Mouse (Mus musculus) heart, postnatal 36 days (tissue): ENCODE data around the gene Vmn1r112. TPM values are rescaled to one million over a fixed set of nuclear protein-coding genes. Genes with fewer than 3 reads are reported as not detected.
"Not testable (repeated sequence)": the region's sequence is repeated elsewhere in the genome, so short reads cannot be mapped to it uniquely, and the experiment has no call there.

Experiments used
- DNase-seq, 2 experiments: peaks; one replicate each; pipeline ENCODE4 v3.0.0; 2021 to 2022
- intact Hi-C: fragments of 180-260 bp; cut with DNase I; formaldehyde crosslinking; loops from one replicate; pipeline ENCODE4 v1.15.1; 2025
- total RNA-seq, 2 experiments: library from RNA; stranded (reverse); gene quantifications; 2 replicates each; pipeline ENCODE4 v1.2.3; 2021

Gene Vmn1r112
- not detected for total RNA-seq

- DNase-seq, intact Hi-C loops: not testable (repeated sequence)
Measured at GRCm38 (mm10) chr7:20770885-20771284, at the start of gene Vmn1r112. TSS of gene Vmn1r112 (plus strand) at chr7:20771185.

GRCm38 (mm10) chr7:20730524-20730923 is 40.5 kb upstream of the Vmn1r112 start, which contains the start of gene Gm10668:
TSS of gene Gm10668 (minus strand) at chr7:20730624.
- DNase-seq, intact Hi-C loops: not testable (repeated sequence)

GRCm38 (mm10) chr7:20786985-20787384 is 16.0 kb downstream of the Vmn1r112 start, which contains the start of gene Vmn1r113:
TSS of gene Vmn1r113 (plus strand) at chr7:20787285.
- intact Hi-C loops = not testable (repeated sequence)

GRCm38 (mm10) chr7:20812086-20812485 is 41.1 kb downstream of the Vmn1r112 start, which contains the start of gene Vmn1r114:
TSS of gene Vmn1r114 (minus strand) at chr7:20812186.
- DNase-seq, intact Hi-C loops: not testable (repeated sequence)

More at GRCm38 (mm10) chr7:20786985-20787384, 16.0 kb downstream of the Vmn1r112 start, which contains the start of gene Vmn1r113:
- not testable (repeated sequence) for DNase-seq

Other genes with a start within 250 kb of the Vmn1r112 start
- not detected for gene Vmn1r104, start 237.3 kb upstream of the Vmn1r112 start, total RNA-seq
- not detected for gene Gm5726, start 225.4 kb upstream of the Vmn1r112 start, total RNA-seq
- gene Gm4141, start 194.9 kb upstream of the Vmn1r112 start, total RNA-seq = not detected
- gene Gm4513, start 172.2 kb upstream of the Vmn1r112 start, total RNA-seq = not detected
- gene Vmn1r107, start 102.3 kb upstream of the Vmn1r112 start, total RNA-seq = not detected
- gene Vmn1r111, start 68.0 kb upstream of the Vmn1r112 start, total RNA-seq = not detected
- not detected for gene Gm10668, start 40.6 kb upstream of the Vmn1r112 start, total RNA-seq
- gene Vmn1r113, start 16.1 kb downstream of the Vmn1r112 start, total RNA-seq = not detected
- not detected for gene Vmn1r114, start 41.0 kb downstream of the Vmn1r112 start, total RNA-seq
- gene Vmn1r115, start 73.8 kb downstream of the Vmn1r112 start, total RNA-seq = not detected
- not detected for gene Vmn1r116, start 101.1 kb downstream of the Vmn1r112 start, total RNA-seq
- gene Vmn1r117, start 112.9 kb downstream of the Vmn1r112 start, total RNA-seq = not detected
- not detected for gene Vmn1r118, start 141.2 kb downstream of the Vmn1r112 start, total RNA-seq
- not detected for gene Vmn1r119, start 241.3 kb downstream of the Vmn1r112 start, total RNA-seq